Mouse (Mus musculus) heart, postnatal 0 days (tissue): ENCODE data around the gene Ccdc180. TPM values are rescaled to one million over a fixed set of nuclear protein-coding genes. Genes with fewer than 3 reads are reported as not detected.

Experiments
- ATAC-seq: fragments of 200-750 bp; cut with Nextera tagmentation; 2 replicates; pipeline ENCODE4 v1.8.0; 2017; ENCODE audit warnings: low read depth, moderate number of reproducible peaks, moderate library complexity; ENCODE audit not compliant: insufficient read depth
- DNase-seq: peaks from one replicate; pipeline ENCODE4 v3.0.0-alpha.2; 2016; ENCODE audit warnings: low spot score
- H3K27ac ChIP-seq: fragments of 300-500 bp; sonication (generic); 2 replicates; pipeline ENCODE4 v1.5.1; 2014; ENCODE audit warnings: low read depth, mild to moderate bottlenecking
- H3K27me3 ChIP-seq: fragments of 300-500 bp; sonication (generic); 2 replicates; pipeline ENCODE4 v1.6.1; 2014; ENCODE audit warnings: low read length, mixed read lengths; ENCODE audit not compliant: control insufficient read depth, insufficient read depth
- H3K36me3 ChIP-seq: fragments of 300-500 bp; sonication (generic); replicated peaks from 2 replicates; pipeline ENCODE4 v1.6.1; 2014; ENCODE audit warnings: low read length, mixed read lengths; ENCODE audit not compliant: control insufficient read depth, insufficient read depth
- H3K4me1 ChIP-seq: fragments of 300-500 bp; sonication (generic); 2 replicates; pipeline ENCODE4 v1.6.1; 2014; ENCODE audit warnings: antibody characterized with exemption; ENCODE audit not compliant: control insufficient read depth, insufficient read depth
- H3K4me2 ChIP-seq: fragments of 300-500 bp; sonication (generic); 2 replicates; pipeline ENCODE4 v1.6.1; 2014; ENCODE audit warnings: low read depth, mild to moderate bottlenecking, low read length, moderate library complexity
- H3K4me3 ChIP-seq: fragments of 300-500 bp; sonication (generic); 2 replicates; pipeline ENCODE4 v1.5.1; 2014; ENCODE audit warnings: low read depth, low read length
- H3K9ac ChIP-seq: fragments of 300-500 bp; sonication (generic); replicated peaks from 2 replicates; pipeline ENCODE4 v1.6.1; 2014; ENCODE audit warnings: low read depth, low read length, mixed read lengths
- H3K9me3 ChIP-seq: fragments of 300-500 bp; sonication (generic); replicated peaks from 2 replicates; pipeline ENCODE4 v1.6.1; 2016; ENCODE audit warnings: low read length; ENCODE audit not compliant: control insufficient read depth
- EP300 ChIP-seq: IDR thresholded peaks from 2 replicates; pipeline ENCODE4 v1.6.1; 2016; ENCODE audit warnings: antibody characterized with exemption, low read depth
- WGBS: fragments of 180-500 bp; shearing (Covaris S2); extraction: QIAGEN DNeasy Blood & Tissue Kit; methylation state at CpG from one replicate; pipeline ENCODE4 v1.1.7; 2014; 5-methylcytosine and 5-hydroxymethylcytosine counted together
- polyA plus RNA-seq: library from polyadenylated mRNA; unstranded; fragments of >200 nt; fragmentation: Nextera tagmentation; extraction: Ambion mirVana; gene quantifications from 2 replicates; pipeline ENCODE4 v1.2.1, GENCODE M21; 2015
- total RNA-seq: library from RNA; depleted of rRNA; stranded (reverse); fragments of >200 nt; gene quantifications from 2 replicates; pipeline ENCODE4 v1.2.3, GENCODE M21; 2014; ENCODE audit warnings: low replicate concordance; rRNA removed

Ccdc180 gene
- total and polyA plus RNA-seq, 2 experiments from 2014 or later: 0.12 TPM; not detected in 1

DNA sequence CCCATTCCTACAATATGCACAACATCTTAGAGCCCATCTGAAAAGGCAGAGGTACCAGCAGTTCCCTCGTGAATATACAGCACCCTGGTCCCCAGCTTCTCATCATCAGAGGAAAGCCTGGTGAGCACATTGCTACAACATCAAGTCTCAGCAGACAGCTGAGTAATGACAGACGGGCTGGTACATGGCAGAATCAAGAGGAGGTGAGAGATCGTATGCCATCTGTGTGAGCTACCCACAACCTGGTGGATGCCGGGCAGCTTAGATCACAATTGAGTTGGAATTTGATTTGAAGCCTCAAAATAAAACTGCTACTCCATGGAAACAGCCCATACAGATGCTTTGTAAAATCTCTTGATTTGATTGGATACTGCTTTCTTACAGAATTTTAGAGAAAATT is 108.4 kb downstream of the Ccdc180 start:
- Histone ChIP-seq H3K9ac (no peak overlapping the region), H3K4me3 (no peak overlapping the region), H3K4me1 (no peaks in the 10 kb centered on the region), H3K4me2 (no peak overlapping the region), H3K27ac (no peak overlapping the region), H3K27me3 (no peaks in the 10 kb centered on the region), H3K9me3 (no peaks in the 10 kb centered on the region), H3K36me3 (peaks cover 40% of the 10 kb centered on the region)
- no peak for TF ChIP-seq EP300
- ATAC-seq (no peak), DNase-seq (no peak)
- 75% methylated on average over 4 of the region's 4 CpGs for WGBS

Other genes with a start within 250 kb of the Ccdc180 start
- 238 and 284 TPM in 2 replicates for gene Aldh1b1, start 91.3 kb upstream of the Ccdc180 start, total RNA-seq
- gene Aldh1b1, start 91.3 kb upstream of the Ccdc180 start, polyA plus RNA-seq: 200 and 211 TPM in 2 replicates
- gene Igfbpl1, start 63.4 kb upstream of the Ccdc180 start, total RNA-seq: 9.3 and 9.7 TPM in 2 replicates
- 1.6 and 2.0 TPM in 2 replicates for gene Igfbpl1, start 63.4 kb upstream of the Ccdc180 start, polyA plus RNA-seq
- 0.19 TPM in 1 of 2 replicates, not detected in the other for gene Stra6l, start 41.6 kb upstream of the Ccdc180 start, total RNA-seq
- 0.12 and 0.18 TPM in 2 replicates for gene Stra6l, start 41.6 kb upstream of the Ccdc180 start, polyA plus RNA-seq
- gene Tdrd7, start 75.0 kb downstream of the Ccdc180 start, total RNA-seq: 18.7 and 45.8 TPM in 2 replicates
- 13.1 and 17.3 TPM in 2 replicates for gene Tdrd7, start 75.0 kb downstream of the Ccdc180 start, polyA plus RNA-seq
- 127 and 163 TPM in 2 replicates for gene Tmod1, start 148.6 kb downstream of the Ccdc180 start, total RNA-seq
- gene Tmod1, start 148.6 kb downstream of the Ccdc180 start, polyA plus RNA-seq: 220 and 224 TPM in 2 replicates
- gene Ncbp1, start 248.3 kb downstream of the Ccdc180 start, total RNA-seq: 18.2 and 25.9 TPM in 2 replicates
- 24.1 and 25.7 TPM in 2 replicates for gene Ncbp1, start 248.3 kb downstream of the Ccdc180 start, polyA plus RNA-seq
- 16.4 and 17.8 TPM in 2 replicates for gene Tstd2, start 248.4 kb downstream of the Ccdc180 start, total RNA-seq
- 13.5 and 15.3 TPM in 2 replicates for gene Tstd2, start 248.4 kb downstream of the Ccdc180 start, polyA plus RNA-seq